Mouse (Mus musculus) layer of hippocampus, postnatal 14 days (tissue): ENCODE measurements around the gene Hist1h2bc. TPM values are rescaled to one million over a fixed set of nuclear protein-coding genes. Genes with fewer than 3 reads are reported as not detected.
"Not testable (repeated sequence)": the region's sequence is repeated elsewhere in the genome, so short reads cannot be mapped to it uniquely, and the experiment has no call there.

Source experiments
- DNase-seq, 2 experiments: peaks; one replicate each; pipeline ENCODE4 v3.0.0; 2021 to 2022; ENCODE audit warnings: low spot score in 2 of 2, mixed read lengths in 1 of 2
- total RNA-seq, 2 experiments: library from RNA; stranded (reverse); gene quantifications; 2 replicates each; pipeline ENCODE4 v1.2.3; 2021

Gene Hist1h2bc
- total RNA-seq, 2 experiments from 2014 or later: 37.1 to 42.7 TPM

- DNase-seq: no peak
These were observed 15.0 kb downstream of the Hist1h2bc start for GRCm38 (mm10) chr13:23698996-23699395.

- no peak for DNase-seq
These were observed 15.8 kb downstream of the Hist1h2bc start for GRCm38 (mm10) chr13:23699767-23700166.

GRCm38 (mm10) chr13:23700786-23701520 lies 17.0 kb downstream of the Hist1h2bc start:
- peak; percentile 69 to 88 for DNase-seq

- DNase-seq: no peak
These were observed 18.2 kb downstream of the Hist1h2bc start for GRCm38 (mm10) chr13:23702220-23702619.

DNA sequence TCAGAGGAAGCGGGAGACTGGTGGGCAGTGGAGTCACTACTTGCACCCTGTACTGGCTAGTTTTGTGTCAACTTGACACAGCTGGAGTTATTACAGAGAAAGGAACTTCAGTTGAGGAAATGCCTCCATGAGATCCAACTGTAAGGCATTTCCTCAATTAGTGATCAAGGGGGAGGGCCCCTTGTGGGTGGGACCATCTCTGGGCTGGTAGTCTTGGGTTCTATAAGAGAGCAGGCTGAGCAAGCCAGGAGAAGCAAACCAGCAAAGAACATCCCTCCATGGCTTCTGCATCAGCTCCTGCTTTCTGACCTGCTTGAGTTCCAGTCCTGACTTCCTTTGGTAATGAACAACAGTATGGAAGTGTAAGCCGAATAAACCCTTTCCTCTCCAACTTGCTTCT lies 18.8 kb downstream of the Hist1h2bc start:
- DNase-seq: not testable (repeated sequence)

DNA sequence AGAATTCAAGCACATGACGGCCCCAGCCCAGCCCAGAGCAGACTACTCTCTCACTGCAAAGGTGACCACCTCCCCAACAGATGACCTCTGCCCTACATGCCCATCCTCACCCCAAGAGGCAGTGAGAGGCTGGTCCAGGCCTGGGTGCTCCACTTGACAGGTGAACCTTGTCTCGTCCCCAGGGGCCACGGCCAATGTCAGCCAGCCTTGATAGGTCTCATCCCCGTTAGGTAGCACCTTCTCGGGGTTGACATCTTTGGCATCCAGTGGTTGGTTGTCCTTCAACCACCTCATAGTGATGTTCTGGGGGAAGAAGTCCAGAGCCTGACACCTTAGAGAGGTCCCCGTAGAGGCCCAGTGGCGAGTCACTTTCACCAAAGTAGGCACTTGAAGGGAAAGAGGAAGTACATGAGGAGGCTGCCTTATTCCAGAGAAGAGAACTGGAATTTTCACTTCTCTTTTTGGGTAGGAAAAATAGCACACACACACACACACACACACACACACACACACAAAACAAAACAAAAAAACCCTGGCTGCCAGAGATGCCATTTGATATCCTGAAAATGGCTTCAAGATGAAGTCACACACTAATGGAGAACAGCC lies 21.9 kb downstream of the Hist1h2bc start:
- DNase-seq: no peak

DNA sequence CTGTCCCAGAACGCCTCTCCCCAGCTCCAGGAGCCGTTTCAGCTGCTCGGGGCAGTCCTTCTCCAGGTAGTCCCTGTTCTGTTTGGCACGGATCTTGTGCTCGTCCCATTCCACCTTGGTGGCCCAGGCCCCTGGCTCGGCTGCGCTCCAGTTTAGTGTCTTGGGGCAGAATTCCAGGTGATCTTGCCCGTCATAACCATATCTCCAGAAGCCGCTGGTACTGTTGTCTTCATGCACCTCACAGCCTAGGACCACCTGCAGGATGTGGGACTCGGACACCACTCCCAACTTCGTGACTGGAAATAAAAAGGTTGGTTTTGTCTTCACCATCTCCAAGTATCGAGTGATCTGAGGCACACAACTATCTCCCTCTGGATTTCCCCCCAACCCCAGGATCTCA lies 22.8 kb downstream of the Hist1h2bc start:
- DNase-seq: no peak

- DNase-seq: no peak
These were observed 24.0 kb downstream of the Hist1h2bc start for GRCm38 (mm10) chr13:23708041-23708440.

DNA sequence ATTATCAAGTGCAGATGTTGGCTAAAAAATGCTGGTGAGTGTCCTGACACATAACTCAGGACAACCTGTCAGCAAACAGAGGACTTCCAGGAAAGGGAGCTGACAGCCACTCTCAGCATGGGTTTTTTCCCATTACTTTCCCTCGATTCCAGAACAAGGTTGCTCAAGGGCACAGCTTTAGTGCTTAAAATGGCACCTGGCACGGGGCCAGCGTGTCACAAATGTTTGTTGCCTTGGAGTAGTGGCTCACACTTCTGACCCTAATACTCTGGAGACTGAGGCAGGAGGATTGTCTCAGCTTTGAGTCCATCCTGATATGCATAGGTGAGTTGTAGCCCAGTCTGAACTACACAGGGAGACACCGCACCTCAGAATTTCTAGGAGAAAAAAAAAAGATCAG lies 24.7 kb downstream of the Hist1h2bc start:
- no peak for DNase-seq

- no peak for DNase-seq
These were observed 25.8 kb downstream of the Hist1h2bc start for GRCm38 (mm10) chr13:23709714-23710373.

GRCm38 (mm10) chr13:23710374-23711089 lies 26.5 kb downstream of the Hist1h2bc start, which contains the start of gene Hfe:
TSS of gene Hfe (minus strand) at chr13:23710854.
- no peak for DNase-seq

DNA sequence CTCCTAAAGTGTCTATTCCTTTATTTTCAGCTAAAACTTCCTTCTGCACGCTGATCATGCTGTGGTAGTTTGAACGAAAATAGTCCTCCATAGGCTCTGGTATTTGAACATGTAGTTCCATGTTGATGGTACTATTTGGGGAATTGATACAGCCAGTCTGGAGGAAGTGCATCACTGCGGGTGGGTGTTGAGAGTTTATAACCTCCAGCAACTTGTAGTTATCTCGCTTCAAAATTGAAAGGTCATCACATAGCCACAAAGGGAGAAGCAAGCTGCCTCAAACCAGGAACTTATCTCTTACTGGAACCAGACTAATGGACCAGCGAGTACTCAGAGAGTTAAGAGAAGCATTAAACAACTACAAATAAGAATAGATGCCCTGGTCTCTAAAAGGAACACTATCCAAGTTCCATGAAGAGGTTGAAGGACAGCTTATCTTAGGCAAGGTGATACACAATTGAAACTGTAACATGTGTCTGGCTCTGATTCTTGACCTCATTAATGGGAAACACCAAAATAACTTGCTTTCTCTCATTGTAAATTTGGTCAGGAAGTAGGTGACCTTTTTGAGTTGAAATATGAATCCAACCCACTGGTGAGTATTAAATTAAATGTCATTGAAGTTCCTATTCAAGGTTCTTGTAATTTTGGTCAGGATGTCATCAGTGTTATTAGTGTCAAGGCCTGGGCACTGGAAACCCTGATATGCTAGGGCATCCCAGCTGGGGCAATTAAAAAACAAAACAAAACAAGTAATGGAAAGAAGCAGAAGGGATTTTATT lies 32.5 kb downstream of the Hist1h2bc start:
- DNase-seq: no peak

DNA sequence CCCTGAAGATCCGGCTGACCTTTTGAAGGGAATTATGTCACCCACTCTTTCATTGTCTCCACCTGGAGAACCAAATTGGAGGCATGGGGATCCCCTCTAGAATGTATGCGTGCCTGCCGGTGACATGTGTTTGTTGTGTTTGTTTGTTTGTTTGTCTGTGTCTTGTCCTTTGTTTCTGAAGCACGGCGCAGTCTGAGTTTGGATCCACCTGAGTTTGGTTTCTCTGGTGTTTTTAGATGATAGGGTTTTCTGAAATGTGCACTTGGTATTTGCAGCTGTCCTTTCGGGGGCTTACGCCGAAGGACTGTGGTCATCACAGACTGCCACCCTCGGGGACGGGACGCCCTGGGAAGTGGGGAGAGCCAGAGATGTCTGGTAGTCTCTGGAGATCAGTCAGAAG lies 33.2 kb downstream of the Hist1h2bc start:
- DNase-seq: no peak

DNA sequence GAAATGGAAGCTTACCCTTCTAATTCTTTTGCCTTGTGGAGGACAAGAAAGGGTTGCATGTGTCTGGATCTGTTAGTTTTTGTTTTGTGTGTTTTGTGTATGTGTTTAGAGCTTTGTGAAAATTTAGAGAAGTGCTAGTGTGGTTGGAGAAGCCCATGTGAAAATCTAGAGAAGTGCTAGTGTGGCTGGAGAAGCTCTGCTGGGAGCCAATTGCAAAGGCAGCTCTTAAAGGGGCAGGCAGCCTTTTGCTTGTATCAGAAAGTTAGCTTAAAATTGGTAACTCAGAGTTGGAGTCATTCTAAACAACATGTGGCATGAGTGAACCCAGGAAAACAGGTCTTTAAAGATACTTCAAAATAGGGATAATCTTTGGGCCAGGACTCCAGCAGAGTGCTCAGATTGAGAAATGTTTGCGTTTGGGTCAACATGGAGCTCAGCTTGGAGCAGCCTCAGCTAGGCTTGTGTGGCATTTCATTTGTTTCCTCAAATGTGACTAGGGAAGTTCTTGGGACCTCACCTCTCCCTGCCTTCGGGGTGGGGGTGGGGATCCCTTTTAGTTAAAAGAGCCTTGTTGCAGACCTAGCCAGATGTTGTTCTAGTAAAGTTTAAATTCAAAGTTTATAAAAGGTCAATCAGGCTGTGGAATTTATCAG lies 33.7 kb downstream of the Hist1h2bc start:
- not testable (repeated sequence) for DNase-seq

- DNase-seq: no peak
These were observed 40.2 kb downstream of the Hist1h2bc start for GRCm38 (mm10) chr13:23724239-23724638.

- no peak for DNase-seq
These were observed 41.2 kb downstream of the Hist1h2bc start for GRCm38 (mm10) chr13:23725213-23725612.

- no peak for DNase-seq
These were observed 44.6 kb downstream of the Hist1h2bc start for GRCm38 (mm10) chr13:23728472-23729191.

- no peak for DNase-seq
These were observed 45.2 kb downstream of the Hist1h2bc start for GRCm38 (mm10) chr13:23729192-23729525.

DNA sequence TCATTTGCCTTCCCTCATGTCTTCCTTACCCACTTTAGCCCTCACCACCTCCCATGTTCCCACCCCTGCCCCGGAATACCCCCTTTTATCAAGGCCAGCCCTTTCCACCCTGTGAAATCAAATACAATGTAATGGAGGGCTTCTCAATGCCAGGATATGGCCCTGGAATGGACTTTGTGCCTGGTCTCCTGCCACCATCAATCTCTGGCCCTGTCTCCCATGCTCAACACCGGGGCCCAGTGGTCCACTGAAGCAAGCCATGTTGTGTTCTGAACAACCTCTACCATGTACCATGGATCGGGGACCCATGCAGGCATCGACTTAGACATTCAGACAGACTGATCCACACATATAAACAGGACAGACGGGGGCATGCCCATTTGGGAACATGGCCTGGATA lies 45.7 kb downstream of the Hist1h2bc start:
- DNase-seq: no peak

DNA sequence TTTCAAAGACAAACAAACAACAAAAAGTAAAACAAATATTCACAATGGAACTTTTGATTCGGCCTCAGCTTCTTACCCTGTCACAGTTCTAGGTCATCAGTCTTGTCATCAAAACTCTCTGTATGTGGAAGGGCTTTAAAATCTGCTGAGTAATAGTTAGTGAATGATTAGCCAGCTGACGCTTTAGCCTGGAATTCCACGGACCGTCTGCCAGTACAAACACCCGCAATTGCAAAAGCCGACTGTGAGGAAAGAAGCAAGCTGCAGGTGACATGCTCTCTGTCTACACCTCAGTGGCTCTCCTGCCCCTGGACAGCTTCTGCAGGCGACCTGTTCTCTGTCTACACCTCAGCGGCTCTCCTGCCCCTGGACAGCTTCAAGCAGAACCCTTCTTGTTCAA lies 46.5 kb downstream of the Hist1h2bc start:
- no peak for DNase-seq
